Mouse (Mus musculus) granulocyte monocyte progenitor cell, adult 5-6 weeks (primary cell): ENCODE results near the gene Ror1. TPM values are rescaled to one million over a fixed set of nuclear protein-coding genes. Genes with fewer than 3 reads are reported as not detected.

Experiments
- ATAC-seq: replicated peaks from 2 replicates; pipeline ENCODE4 v1.8.0; 2016; ENCODE audit warnings: mild to moderate bottlenecking, moderate TSS enrichment, inconsistent platforms; ENCODE audit not compliant: poor library complexity, severe bottlenecking
- total RNA-seq, 2 experiments: library from RNA; stranded (forward) in 1 of 2; stranded (reverse) in 1 of 2; fragments of 200-712, 200-1000 nt in 1 of 2; fragments of >200 nt in 1 of 2; fragmentation: Nextera tagmentation in 1 of 2; gene quantifications; 2 replicates each; pipeline ENCODE4 v1.2.3; 2014 to 2017

The Ror1 gene
- total RNA-seq, 2 experiments from 2014 or later, result not detected

GRCm38 (mm10) chr4:100150797-100151196 is 55.2 kb downstream of the Ror1 start:
- ATAC-seq, result no peak

- no peak for ATAC-seq
Measured at GRCm38 (mm10) chr4:100154560-100155130, 59.1 kb downstream of the Ror1 start.

GRCm38 (mm10) chr4:100155731-100156130 is 60.1 kb downstream of the Ror1 start:
- ATAC-seq, result no peak

GRCm38 (mm10) chr4:100158401-100158800 is 62.8 kb downstream of the Ror1 start:
- no peak for ATAC-seq

GRCm38 (mm10) chr4:100160156-100160555 is 64.6 kb downstream of the Ror1 start:
- no peak for ATAC-seq

GRCm38 (mm10) chr4:100165790-100166189 is 70.2 kb downstream of the Ror1 start:
- no peak for ATAC-seq

GRCm38 (mm10) chr4:100166871-100167270 is 71.3 kb downstream of the Ror1 start:
- no peak for ATAC-seq

GRCm38 (mm10) chr4:100169683-100170082 is 74.1 kb downstream of the Ror1 start:
- no peak for ATAC-seq

GRCm38 (mm10) chr4:100170161-100170650 is 74.6 kb downstream of the Ror1 start:
- ATAC-seq, result no peak

GRCm38 (mm10) chr4:100170743-100171142 is 75.2 kb downstream of the Ror1 start:
- no peak for ATAC-seq

- ATAC-seq, result no peak
Measured at GRCm38 (mm10) chr4:100171483-100171898, 75.9 kb downstream of the Ror1 start.

- ATAC-seq, result no peak
Measured at GRCm38 (mm10) chr4:100175594-100175993, 80.0 kb downstream of the Ror1 start.

GRCm38 (mm10) chr4:100178316-100178715 is 82.7 kb downstream of the Ror1 start:
- no peak for ATAC-seq

- no peak for ATAC-seq
Measured at GRCm38 (mm10) chr4:100181676-100182075, 86.1 kb downstream of the Ror1 start.

- no peak for ATAC-seq
Measured at GRCm38 (mm10) chr4:100186781-100187180, 91.2 kb downstream of the Ror1 start.

- ATAC-seq, result no peak
Measured at GRCm38 (mm10) chr4:100187563-100188200, 92.1 kb downstream of the Ror1 start.

GRCm38 (mm10) chr4:100188201-100188699 is 92.7 kb downstream of the Ror1 start:
- ATAC-seq, result no peak

- no peak; the same call in 1 of the 2 replicates for ATAC-seq
Measured at GRCm38 (mm10) chr4:100191483-100191882, 95.9 kb downstream of the Ror1 start.

GRCm38 (mm10) chr4:100194136-100194535 is 98.5 kb downstream of the Ror1 start:
- no peak for ATAC-seq

- ATAC-seq, result no peak
Measured at GRCm38 (mm10) chr4:100196255-100196793, 100.7 kb downstream of the Ror1 start.

GRCm38 (mm10) chr4:100198275-100198674 is 102.7 kb downstream of the Ror1 start:
- no peak for ATAC-seq

GRCm38 (mm10) chr4:100201322-100201721 is 105.7 kb downstream of the Ror1 start:
- no peak for ATAC-seq
